Mouse (Mus musculus): ENCODE measurements around the gene Gm7073. TPM values are rescaled to one million over a fixed set of nuclear protein-coding genes. Genes with fewer than 3 reads are reported as not detected.

The Gm7073 gene
- polyA plus RNA-seq, 1 experiment from 2014 or later, result not detected

- no peak for ATAC-seq (replicated peaks)
- Histone ChIP-seq H3K4me2 (replicated peaks) (no peak overlapping the region), H3K4me1 (no peaks in the 10 kb centered on the region), H3K9me3 (no peaks in the 10 kb centered on the region), H3K27me3 (no peaks in the 10 kb centered on the region), H3K27ac (replicated peaks) (no peak overlapping the region), H3K36me3 (no peaks in the 10 kb centered on the region), H3K4me3 (no peak overlapping the region), H3K9ac (replicated peaks) (no peak overlapping the region)
Measured at GRCm38 (mm10) chrX:60495308-60495707, 43.7 kb downstream of the Gm7073 start.

GRCm38 (mm10) chrX:60463786-60464185, 75.3 kb downstream of the Gm7073 start:
- Histone ChIP-seq H3K27ac (replicated peaks) (no peak overlapping the region), H3K27me3 (no peaks in the 10 kb centered on the region), H3K4me3 (no peak overlapping the region), H3K4me1 (no peaks in the 10 kb centered on the region), H3K9ac (replicated peaks) (no peak overlapping the region), H3K36me3 (no peaks in the 10 kb centered on the region), H3K4me2 (replicated peaks) (no peak overlapping the region), H3K9me3 (no peaks in the 10 kb centered on the region)
- WGBS, result 10% methylated on average over 2 of the region's 2 CpGs
- no peak for ATAC-seq (replicated peaks)

DNA sequence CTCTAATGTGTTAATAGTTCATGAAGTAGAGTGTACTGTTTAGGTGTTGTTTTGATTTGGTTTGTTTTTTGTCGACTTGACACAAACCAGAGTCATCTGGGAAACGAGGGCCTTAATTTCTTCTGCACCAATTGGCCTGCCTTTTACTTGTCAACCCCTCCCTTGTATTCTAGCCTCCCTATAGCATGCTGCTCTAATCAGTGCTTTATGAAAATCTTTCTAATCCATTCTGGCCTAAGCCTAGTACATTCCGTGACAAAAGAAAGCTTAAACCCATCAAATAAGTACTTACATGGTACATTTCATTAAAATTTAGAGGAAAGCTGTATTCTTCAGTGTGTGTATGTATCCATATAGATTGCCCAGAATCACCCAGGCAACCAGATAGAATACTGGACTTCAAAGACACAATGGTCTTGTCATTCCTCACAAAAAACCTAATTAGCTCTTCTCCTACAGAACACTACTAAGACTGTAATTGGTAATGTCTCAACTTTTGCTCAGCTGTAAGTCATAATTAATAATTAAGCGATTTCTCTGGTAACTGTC, 124.4 kb downstream of the Gm7073 start:
- no peak for ATAC-seq (replicated peaks)
- no peaks in the 10 kb centered on the region for H3K36me3 ChIP-seq
- H3K4me3 ChIP-seq, result no peak overlapping the region
- no peaks in the 10 kb centered on the region for H3K4me1 ChIP-seq
- no peaks in the 10 kb centered on the region for H3K27me3 ChIP-seq
- no peaks in the 10 kb centered on the region for H3K9me3 ChIP-seq
- no peak overlapping the region for H3K27ac ChIP-seq (replicated peaks)
- WGBS, result 19% methylated on average over 4 of the region's 4 CpGs
- H3K9ac ChIP-seq (replicated peaks), result no peak overlapping the region
- no peak overlapping the region for H3K4me2 ChIP-seq (replicated peaks)

DNA sequence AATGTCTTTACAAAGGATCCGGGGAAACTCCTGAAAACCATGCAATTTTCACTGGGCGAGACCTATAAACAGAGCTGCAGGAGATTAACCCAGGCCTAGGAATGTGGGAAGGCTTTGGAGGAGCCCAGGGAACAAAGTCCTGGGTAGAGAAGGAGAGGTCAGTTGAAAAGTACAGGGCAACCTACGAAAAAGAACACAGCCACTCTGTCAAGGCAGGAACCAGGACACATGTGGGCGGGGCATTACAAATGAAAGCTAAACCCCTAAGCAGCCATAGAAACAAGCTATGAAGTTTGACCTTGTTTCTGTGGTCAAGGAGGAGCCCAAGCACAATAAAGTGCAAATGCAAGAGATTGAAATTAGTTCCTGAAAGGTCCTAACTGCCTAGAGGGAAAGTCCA, 133.4 kb downstream of the Gm7073 start:
- Histone ChIP-seq H3K9ac (replicated peaks) (no peak overlapping the region), H3K36me3 (no peaks in the 10 kb centered on the region), H3K27me3 (no peaks in the 10 kb centered on the region), H3K27ac (replicated peaks) (no peak overlapping the region), H3K4me1 (peaks cover 11% of the 10 kb centered on the region; the same call in 1 of the 2 replicates), H3K4me2 (replicated peaks) (no peak overlapping the region), H3K4me3 (no peak overlapping the region), H3K9me3 (no peaks in the 10 kb centered on the region)
- ATAC-seq (replicated peaks), result no peak
- 71% methylated on average over 4 of the region's 4 CpGs for WGBS

- Histone ChIP-seq H3K27ac (replicated peaks) (peak overlapping the region; percentile 93), H3K4me2 (replicated peaks) (peak overlapping the region; percentile 31), H3K36me3 (no peaks in the 10 kb centered on the region), H3K4me1 (peaks cover 11% of the 10 kb centered on the region; the same call in 1 of the 2 replicates), H3K9ac (replicated peaks) (peak overlapping the region; percentile 75), H3K4me3 (peak overlapping the region; percentile 76), H3K9me3 (no peaks in the 10 kb centered on the region), H3K27me3 (no peaks in the 10 kb centered on the region)
- 17% methylated on average over 17 of the region's 17 CpGs for WGBS
- peak; percentile 98 for ATAC-seq (replicated peaks)
Measured at GRCm38 (mm10) chrX:60404668-60405044, 134.4 kb downstream of the Gm7073 start.

DNA sequence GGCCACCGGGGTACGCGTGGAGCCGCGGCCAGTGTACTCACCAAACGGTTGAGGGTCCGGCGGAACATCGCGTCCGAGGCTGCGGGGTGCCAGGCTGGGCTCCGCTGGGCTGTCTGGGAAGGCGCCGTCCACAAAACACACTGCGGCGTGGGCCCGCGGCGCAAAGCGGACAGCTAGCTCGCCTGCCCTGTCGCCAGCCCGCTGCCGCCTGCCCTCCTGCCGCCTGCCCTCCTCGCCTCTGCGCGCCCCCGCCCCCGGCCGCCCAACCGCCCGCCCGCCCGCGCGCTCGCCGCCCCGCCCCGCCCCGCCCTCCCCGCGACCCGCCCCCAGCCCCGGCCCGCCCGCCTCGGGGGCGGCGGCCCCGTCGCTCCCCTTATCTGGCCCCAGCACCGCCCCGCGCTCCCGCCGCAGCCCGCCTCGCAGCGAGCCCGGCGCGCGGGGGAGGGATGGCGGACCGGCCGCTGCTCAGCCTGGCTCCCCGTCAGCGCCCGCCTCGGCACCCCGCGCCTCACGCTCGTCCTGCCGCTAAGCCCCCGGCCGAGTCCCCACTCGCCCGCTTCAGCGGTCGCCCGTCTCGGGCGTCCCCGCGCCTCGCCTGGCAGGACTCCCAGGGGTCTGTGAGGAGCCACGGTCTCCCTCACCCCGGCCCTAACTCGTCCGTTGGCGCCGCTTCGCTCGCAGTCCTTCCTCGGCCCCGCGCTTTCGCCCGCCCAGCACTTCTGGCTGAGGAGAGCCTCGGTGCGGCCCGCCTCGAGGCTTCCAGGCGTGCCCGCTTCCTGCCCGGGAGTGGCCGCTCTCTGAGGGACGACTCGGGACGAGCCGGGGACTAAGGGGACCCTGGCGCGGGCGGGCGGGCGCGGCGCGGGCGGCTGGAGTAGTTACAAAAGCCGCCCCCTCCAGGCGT, 135.0 kb downstream of the Gm7073 start:
- no peaks in the 10 kb centered on the region for H3K27me3 ChIP-seq
- H3K4me2 ChIP-seq (replicated peaks), result peak overlapping the region; percentile 53
- H3K27ac ChIP-seq (replicated peaks), result peak overlapping the region; percentile 93
- H3K4me1 ChIP-seq, result peaks cover 11% of the 10 kb centered on the region; the same call in 1 of the 2 replicates
- 27% methylated on average over 69 of the region's 126 CpGs for WGBS
- peak overlapping the region; percentile 76 for H3K4me3 ChIP-seq
- H3K36me3 ChIP-seq, result no peaks in the 10 kb centered on the region
- peak overlapping the region; percentile 75 for H3K9ac ChIP-seq (replicated peaks)
- no peaks in the 10 kb centered on the region for H3K9me3 ChIP-seq
- ATAC-seq (replicated peaks), result peak; percentile 76

DNA sequence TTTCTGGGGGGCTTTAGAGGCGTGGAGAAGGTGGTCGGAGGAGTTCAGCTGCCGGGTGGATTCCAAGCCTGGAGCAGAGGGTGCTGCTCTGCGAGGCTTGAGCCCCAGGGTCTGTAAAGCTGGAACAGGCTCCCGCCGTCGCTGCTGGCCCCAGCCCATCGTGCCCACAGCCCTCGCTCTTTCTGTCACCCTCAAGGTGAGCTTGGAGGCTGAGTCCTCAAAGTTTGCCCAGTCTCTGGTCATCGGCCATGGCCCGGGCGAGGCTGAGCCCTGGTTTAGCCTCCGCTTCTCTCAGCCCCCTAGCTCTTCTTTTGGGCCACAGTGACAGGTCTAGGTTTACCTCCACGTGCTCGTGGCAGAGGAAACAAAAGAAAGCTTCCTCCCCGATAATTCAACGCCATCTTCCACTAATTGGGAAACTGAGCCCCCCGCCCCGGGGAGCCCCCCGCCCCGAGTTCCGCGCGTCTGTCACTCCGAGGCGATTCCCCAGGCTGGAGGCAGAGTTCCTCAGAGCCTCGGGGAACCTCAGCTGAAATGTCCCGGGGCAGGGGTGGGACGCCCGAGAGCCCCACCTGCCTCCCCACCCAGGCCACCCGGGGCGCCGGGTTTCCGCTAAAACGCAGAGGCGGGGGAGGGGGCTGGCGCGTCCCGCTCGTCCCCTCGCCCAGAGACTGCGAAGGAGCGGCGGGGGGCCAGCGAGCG, 135.8 kb downstream of the Gm7073 start:
- H3K4me1 ChIP-seq, result peaks cover 11% of the 10 kb centered on the region; the same call in 1 of the 2 replicates
- H3K36me3 ChIP-seq, result no peaks in the 10 kb centered on the region
- peak overlapping the region; percentile 53 for H3K4me2 ChIP-seq (replicated peaks)
- no peaks in the 10 kb centered on the region for H3K27me3 ChIP-seq
- H3K4me3 ChIP-seq, result peak overlapping the region; percentile 76
- peak overlapping the region; percentile 56 for H3K27ac ChIP-seq (replicated peaks)
- 21% methylated on average over 45 of the region's 46 CpGs for WGBS
- no peaks in the 10 kb centered on the region for H3K9me3 ChIP-seq
- peak overlapping the region; percentile 66 for H3K9ac ChIP-seq (replicated peaks)
- peak; percentile 8 for ATAC-seq (replicated peaks)

DNA sequence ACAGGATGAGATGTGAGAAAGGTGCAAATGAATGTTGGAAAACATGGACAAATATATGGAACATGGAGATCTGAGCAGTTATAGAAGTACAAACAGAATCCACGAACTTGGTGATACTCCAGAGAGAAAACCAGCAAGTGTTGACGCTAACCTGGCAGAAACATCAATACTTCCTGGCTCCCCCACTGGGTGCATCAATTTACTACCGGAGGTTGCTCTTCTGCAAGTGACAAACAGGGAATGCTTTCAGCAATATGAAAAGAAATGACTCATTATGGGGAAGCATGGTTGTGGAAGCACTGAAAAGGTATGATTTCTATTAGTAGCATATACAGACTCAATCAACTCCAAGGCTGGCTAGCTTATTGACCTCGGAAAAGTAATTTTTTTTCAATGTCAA, 144.8 kb downstream of the Gm7073 start:
- no peaks in the 10 kb centered on the region for H3K9me3 ChIP-seq
- no peak for ATAC-seq (replicated peaks)
- H3K36me3 ChIP-seq, result no peaks in the 10 kb centered on the region
- no peaks in the 10 kb centered on the region for H3K4me1 ChIP-seq
- WGBS, result 64% methylated on average over 4 of the region's 4 CpGs
- no peak overlapping the region for H3K27ac ChIP-seq (replicated peaks)
- H3K4me2 ChIP-seq (replicated peaks), result no peak overlapping the region
- H3K27me3 ChIP-seq, result no peaks in the 10 kb centered on the region
- no peak overlapping the region for H3K9ac ChIP-seq (replicated peaks)
- no peak overlapping the region for H3K4me3 ChIP-seq

DNA sequence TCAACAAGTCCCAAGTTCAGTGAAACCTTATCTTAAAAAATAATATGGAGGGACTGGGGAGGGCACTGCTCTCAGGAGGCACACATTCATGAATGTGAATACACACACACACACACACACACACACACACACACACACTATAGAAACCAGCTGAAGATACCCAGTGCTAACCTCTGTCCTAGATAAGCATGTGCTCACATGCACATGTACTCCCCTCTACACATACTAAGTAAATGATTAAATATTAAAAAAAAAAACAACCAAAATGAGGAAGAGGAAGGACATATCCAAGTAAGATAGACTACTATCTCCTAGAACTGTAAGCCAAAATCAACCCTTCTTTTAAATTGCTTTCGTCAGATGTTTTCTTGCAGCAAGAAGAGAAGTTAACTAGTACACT, 152.2 kb downstream of the Gm7073 start:
- no peaks in the 10 kb centered on the region for H3K9me3 ChIP-seq
- H3K27me3 ChIP-seq, result no peaks in the 10 kb centered on the region
- H3K4me2 ChIP-seq (replicated peaks), result no peak overlapping the region
- 94% methylated on average over 1 of the region's 1 CpGs for WGBS
- no peak overlapping the region for H3K9ac ChIP-seq (replicated peaks)
- no peaks in the 10 kb centered on the region for H3K4me1 ChIP-seq
- ATAC-seq (replicated peaks), result no peak
- H3K4me3 ChIP-seq, result no peak overlapping the region
- H3K27ac ChIP-seq (replicated peaks), result no peak overlapping the region
- H3K36me3 ChIP-seq, result no peaks in the 10 kb centered on the region

MicroRNA genes within 50 kb of the gene (microRNA counts, 519-probe panel; counts per million panel counts)
- microRNA mmu-miR-505, result 2,231 counts per million, percentile 38 among the panel's probes with 10 or more counts

Small RNA genes within 50 kb of the gene (microRNA-seq; reads per million reads assigned to microRNA genes)
- 154 reads per million, percentile 60 among the genes with 10 or more reads in this experiment for gene Mir505

Other genes with a start within 250 kb of the Gm7073 start
- gene Atp11c, start 53.4 kb upstream of the Gm7073 start, polyA plus RNA-seq (2015; fragmentation: Nextera tagmentation; extraction: Ambion mirVana), result 12.4 and 12.7 TPM in 2 replicates

All from forebrain, embryonic 15.5 days (tissue).